Mouse (Mus musculus) midbrain, embryonic 15.5 days (tissue): ENCODE data around the gene Npc1l1. TPM values are rescaled to one million over a fixed set of nuclear protein-coding genes. Genes with fewer than 3 reads are reported as not detected.
"Not testable (repeated sequence)": the region's sequence is repeated elsewhere in the genome, so short reads cannot be mapped to it uniquely, and the experiment has no call there.

Experiments used
- ATAC-seq: fragments of 200-750 bp; cut with Nextera tagmentation; replicated peaks from 2 replicates; pipeline ENCODE4 v1.8.0; 2017; ENCODE audit warnings: moderate TSS enrichment
- H3K27ac ChIP-seq: fragments of 300-500 bp; sonication (generic); 2 replicates; pipeline ENCODE4 v1.5.1; 2015; ENCODE audit warnings: mild to moderate bottlenecking, inconsistent platforms
- H3K27me3 ChIP-seq: fragments of 300-500 bp; sonication (generic); replicated peaks from 2 replicates; pipeline ENCODE4 v1.6.1; 2015; ENCODE audit warnings: inconsistent platforms
- H3K36me3 ChIP-seq: fragments of 300-500 bp; sonication (generic); replicated peaks from 2 replicates; pipeline ENCODE4 v1.6.1; 2015; ENCODE audit warnings: inconsistent platforms
- H3K4me1 ChIP-seq: fragments of 300-500 bp; sonication (generic); 2 replicates; pipeline ENCODE4 v1.6.1; 2015; ENCODE audit warnings: inconsistent platforms
- H3K4me2 ChIP-seq: fragments of 300-500 bp; sonication (generic); 2 replicates; pipeline ENCODE4 v1.6.1; 2015; ENCODE audit warnings: inconsistent platforms, mild to moderate bottlenecking, moderate library complexity
- H3K4me3 ChIP-seq: fragments of 300-500 bp; sonication (generic); 2 replicates; pipeline ENCODE4 v1.5.1; 2015; ENCODE audit warnings: mild to moderate bottlenecking, inconsistent platforms
- H3K9ac ChIP-seq: fragments of 300-500 bp; sonication (generic); 2 replicates; pipeline ENCODE4 v1.6.1; 2015; ENCODE audit warnings: mild to moderate bottlenecking, inconsistent platforms
- H3K9me3 ChIP-seq: fragments of 300-500 bp; sonication (generic); 2 replicates; pipeline ENCODE4 v1.6.1; 2016; ENCODE audit warnings: inconsistent platforms
- WGBS: fragments of 180-500 bp; shearing (Covaris S2); methylation state at CpG from one replicate; pipeline ENCODE4 v1.1.7; 2015; ENCODE audit warnings: mixed read lengths; 5-methylcytosine and 5-hydroxymethylcytosine counted together
- polyA plus RNA-seq: library from polyadenylated mRNA; unstranded; fragments of >200 nt; fragmentation: Nextera tagmentation; extraction: Ambion mirVana; gene quantifications from 2 replicates; pipeline ENCODE4 v1.2.1, GENCODE M21; 2015

Npc1l1 gene
- polyA plus RNA-seq = 0.06 and 0.08 TPM in 2 replicates

- ATAC-seq = no peak
- Histone ChIP-seq H3K4me1 (no peaks in the 10 kb centered on the region), H3K27ac (no peak within 1 kb of the TSS), H3K9ac (no peak within 1 kb of the TSS), H3K27me3 (no peaks in the 10 kb centered on the region), H3K4me3 (no peak within 1 kb of the TSS), H3K9me3 (no peaks in the 10 kb centered on the region; the same call in 1 of the 2 replicates), H3K36me3 (no peaks in the 10 kb centered on the region), H3K4me2 (no peak within 1 kb of the TSS)
- WGBS = 90% methylated on average over 7 of the region's 7 CpGs
Measured at GRCm38 (mm10) chr11:6230012-6230411, at the start of gene Npc1l1. TSS of gene Npc1l1 (minus strand) at chr11:6230143.

GRCm38 (mm10) chr11:6276466-6276865 is 46.5 kb upstream of the Npc1l1 start:
- no peak overlapping the region for H3K27ac ChIP-seq
- H3K4me2 ChIP-seq = no peak overlapping the region
- peaks cover 30% of the 10 kb centered on the region for H3K4me1 ChIP-seq
- no peak for ATAC-seq
- H3K27me3 ChIP-seq = no peaks in the 10 kb centered on the region
- H3K9ac ChIP-seq = no peak overlapping the region
- peaks cover 7% of the 10 kb centered on the region; the same call in 1 of the 2 replicates for H3K36me3 ChIP-seq
- 87% methylated on average over 3 of the region's 3 CpGs for WGBS
- H3K9me3 ChIP-seq = no peaks in the 10 kb centered on the region
- no peak overlapping the region for H3K4me3 ChIP-seq

GRCm38 (mm10) chr11:6275094-6275484 is 45.1 kb upstream of the Npc1l1 start:
- WGBS = 25% methylated on average over 7 of the region's 7 CpGs
- Histone ChIP-seq H3K9me3 (no peaks in the 10 kb centered on the region), H3K9ac (peak overlapping the region; percentile 43), H3K4me3 (peak overlapping the region; percentile 97), H3K4me1 (peaks cover 30% of the 10 kb centered on the region), H3K4me2 (peak overlapping the region; percentile 88), H3K27ac (peak overlapping the region; percentile 87), H3K27me3 (no peaks in the 10 kb centered on the region), H3K36me3 (peaks cover 19% of the 10 kb centered on the region; the same call in 1 of the 2 replicates)
- ATAC-seq = no peak

GRCm38 (mm10) chr11:6274387-6275093 is 44.6 kb upstream of the Npc1l1 start, which contains the start of gene Tmed4:
TSS of gene Tmed4 (minus strand) at chr11:6274870.
- WGBS = under 1% methylated on average over 39 of the region's 39 CpGs
- ATAC-seq = peak; percentile 97
- Histone ChIP-seq H3K27ac (peak within 1 kb of the TSS; percentile 87), H3K36me3 (peaks cover 22% of the 10 kb centered on the region; the same call in 1 of the 2 replicates), H3K9me3 (no peaks in the 10 kb centered on the region), H3K27me3 (no peaks in the 10 kb centered on the region), H3K4me3 (peak within 1 kb of the TSS; percentile 97), H3K4me1 (peaks cover 30% of the 10 kb centered on the region), H3K9ac (peak within 1 kb of the TSS; percentile 96), H3K4me2 (peak within 1 kb of the TSS; percentile 88)

- Histone ChIP-seq H3K9ac (peak overlapping the region; percentile 96), H3K9me3 (no peaks in the 10 kb centered on the region), H3K27ac (0 out of 2 replicates have a peak overlapping the region, but pooled peaks have one; percentile 87), H3K4me2 (peak overlapping the region; percentile 88), H3K27me3 (no peaks in the 10 kb centered on the region), H3K36me3 (peaks cover 26% of the 10 kb centered on the region), H3K4me1 (peaks cover 30% of the 10 kb centered on the region), H3K4me3 (peak overlapping the region; percentile 97)
- 62% methylated on average over 11 of the region's 11 CpGs for WGBS
- ATAC-seq = no peak
Measured at GRCm38 (mm10) chr11:6273607-6274006, 43.7 kb upstream of the Npc1l1 start.

GRCm38 (mm10) chr11:6267320-6268254 is 37.6 kb upstream of the Npc1l1 start, which contains the start of gene Ddx56:
TSS of gene Ddx56 (minus strand) at chr11:6267772.
- peak within 1 kb of the TSS; percentile 64 for H3K4me3 ChIP-seq
- 1% methylated on average over 50 of the region's 50 CpGs for WGBS

GRCm38 (mm10) chr11:6266621-6267020 is 36.7 kb upstream of the Npc1l1 start:
- peaks cover 18% of the 10 kb centered on the region for H3K4me1 ChIP-seq
- H3K9me3 ChIP-seq = no peaks in the 10 kb centered on the region
- H3K4me2 ChIP-seq = peak overlapping the region; percentile 83
- no peak overlapping the region for H3K27ac ChIP-seq
- no peaks in the 10 kb centered on the region for H3K27me3 ChIP-seq
- peaks cover 50% of the 10 kb centered on the region for H3K36me3 ChIP-seq
- peak overlapping the region; percentile 72 for H3K9ac ChIP-seq
- 75% methylated on average over 9 of the region's 9 CpGs for WGBS
- peak overlapping the region; percentile 64 for H3K4me3 ChIP-seq
- no peak for ATAC-seq

More at GRCm38 (mm10) chr11:6267320-6268254, 37.6 kb upstream of the Npc1l1 start, which contains the start of gene Ddx56:
- peak within 1 kb of the TSS; percentile 83 for H3K4me2 ChIP-seq
- no peaks in the 10 kb centered on the region for H3K9me3 ChIP-seq
- peaks cover 26% of the 10 kb centered on the region for H3K4me1 ChIP-seq
- peak within 1 kb of the TSS; percentile 72 for H3K9ac ChIP-seq
- H3K27me3 ChIP-seq = no peaks in the 10 kb centered on the region
- H3K27ac ChIP-seq = peak within 1 kb of the TSS; percentile 94
- ATAC-seq = peak; percentile 97
- peaks cover 50% of the 10 kb centered on the region for H3K36me3 ChIP-seq

GRCm38 (mm10) chr11:6261434-6262082 is 31.6 kb upstream of the Npc1l1 start:
- peaks cover 6% of the 10 kb centered on the region for H3K4me1 ChIP-seq
- H3K27ac ChIP-seq = no peak overlapping the region
- peak; percentile 21; the same call in 1 of the 2 replicates for ATAC-seq
- H3K9me3 ChIP-seq = no peaks in the 10 kb centered on the region
- no peak overlapping the region for H3K9ac ChIP-seq
- peaks cover 61% of the 10 kb centered on the region for H3K36me3 ChIP-seq
- H3K4me2 ChIP-seq = no peak overlapping the region
- H3K27me3 ChIP-seq = no peaks in the 10 kb centered on the region
- H3K4me3 ChIP-seq = no peak overlapping the region
- 73% methylated on average over 10 of the region's 10 CpGs for WGBS

- no peaks in the 10 kb centered on the region for H3K27me3 ChIP-seq
- peaks cover 54% of the 10 kb centered on the region for H3K36me3 ChIP-seq
- ATAC-seq = no peak
- H3K27ac ChIP-seq = no peak overlapping the region
- 94% methylated on average over 7 of the region's 7 CpGs for WGBS
- H3K4me3 ChIP-seq = no peak overlapping the region
- H3K4me2 ChIP-seq = no peak overlapping the region
- H3K9me3 ChIP-seq = no peaks in the 10 kb centered on the region
- H3K4me1 ChIP-seq = no peaks in the 10 kb centered on the region
- H3K9ac ChIP-seq = no peak overlapping the region
Measured at GRCm38 (mm10) chr11:6259413-6259812, 29.5 kb upstream of the Npc1l1 start.

- ATAC-seq = peak; percentile 40; the same call in 1 of the 2 replicates
- H3K27me3 ChIP-seq = no peaks in the 10 kb centered on the region
- 74% methylated on average over 6 of the region's 6 CpGs for WGBS
- no peak overlapping the region for H3K4me2 ChIP-seq
- no peak overlapping the region for H3K27ac ChIP-seq
- peaks cover 32% of the 10 kb centered on the region; the same call in 1 of the 2 replicates for H3K36me3 ChIP-seq
- H3K9me3 ChIP-seq = no peaks in the 10 kb centered on the region
- no peak overlapping the region for H3K9ac ChIP-seq
- H3K4me3 ChIP-seq = no peak overlapping the region
- no peaks in the 10 kb centered on the region for H3K4me1 ChIP-seq
Measured at GRCm38 (mm10) chr11:6256490-6257072, 26.6 kb upstream of the Npc1l1 start.

GRCm38 (mm10) chr11:6254602-6255001 is 24.7 kb upstream of the Npc1l1 start:
- H3K27me3 ChIP-seq, H3K4me1 ChIP-seq, H3K27ac ChIP-seq, H3K9me3 ChIP-seq, H3K4me2 ChIP-seq, H3K4me3 ChIP-seq, ATAC-seq, H3K9ac ChIP-seq: not testable (repeated sequence)
- H3K36me3 ChIP-seq = peaks cover 18% of the 10 kb centered on the region; the same call in 1 of the 2 replicates
- WGBS = 98% methylated on average over 2 of the region's 2 CpGs
